Mouse (Mus musculus): ENCODE data around the gene Psen2.

The Psen2 gene

GRCm38 (mm10) chr1:180199715-180200050 lies 63.6 kb downstream of the Psen2 start:
- DNase-seq (ENCODE audit: low spot score in 2 of 2) = no peak

- DNase-seq (ENCODE audit: low spot score in 2 of 2) = no peak
Measured at GRCm38 (mm10) chr1:180198959-180199714, 64.1 kb downstream of the Psen2 start, which contains the start of gene Coq8a. Coq8a (minus strand) TSS chr1:180199602.

- peak in 1 of 2 experiments; percentile 60 for DNase-seq (ENCODE audit: low spot score in 2 of 2)
Measured at GRCm38 (mm10) chr1:180197956-180198355, 65.3 kb downstream of the Psen2 start.

GRCm38 (mm10) chr1:180196508-180196907 lies 66.7 kb downstream of the Psen2 start:
- no peak for DNase-seq (ENCODE audit: low spot score in 2 of 2)

- peak; percentile 97 to 98 for DNase-seq (ENCODE audit: low spot score in 2 of 2)
Measured at GRCm38 (mm10) chr1:180195703-180196381, 67.4 kb downstream of the Psen2 start.

- DNase-seq (ENCODE audit: low spot score in 2 of 2) = peak in 1 of 2 experiments; percentile 37
Measured at GRCm38 (mm10) chr1:180194781-180195471, 68.3 kb downstream of the Psen2 start.

- no peak for DNase-seq (ENCODE audit: low spot score in 2 of 2)
Measured at GRCm38 (mm10) chr1:180194048-180194447, 69.2 kb downstream of the Psen2 start.

- no peak for DNase-seq (ENCODE audit: low spot score in 2 of 2)
Measured at GRCm38 (mm10) chr1:180193391-180193935, 69.8 kb downstream of the Psen2 start.

GRCm38 (mm10) chr1:180192866-180193265 lies 70.4 kb downstream of the Psen2 start:
- peak in 1 of 2 experiments; percentile 10 for DNase-seq (ENCODE audit: low spot score in 2 of 2)

GRCm38 (mm10) chr1:180191651-180192220 lies 71.5 kb downstream of the Psen2 start:
- peak in 1 of 2 experiments; percentile 12 for DNase-seq (ENCODE audit: low spot score in 2 of 2)

- no peak for DNase-seq (ENCODE audit: low spot score in 2 of 2)
Measured at GRCm38 (mm10) chr1:180191112-180191511, 72.1 kb downstream of the Psen2 start.

- no peak for DNase-seq (ENCODE audit: low spot score in 2 of 2)
Measured at GRCm38 (mm10) chr1:180188951-180189350, 74.3 kb downstream of the Psen2 start.

- no peak for DNase-seq (ENCODE audit: low spot score in 2 of 2)
Measured at GRCm38 (mm10) chr1:180186371-180186770, 76.9 kb downstream of the Psen2 start.

- no peak for DNase-seq (ENCODE audit: low spot score in 2 of 2)
Measured at GRCm38 (mm10) chr1:180185877-180186276, 77.4 kb downstream of the Psen2 start.

GRCm38 (mm10) chr1:180184768-180185167 lies 78.5 kb downstream of the Psen2 start:
- DNase-seq (ENCODE audit: low spot score in 2 of 2) = no peak

GRCm38 (mm10) chr1:180183525-180184159 lies 79.6 kb downstream of the Psen2 start:
- no peak for DNase-seq (ENCODE audit: low spot score in 2 of 2)

GRCm38 (mm10) chr1:180182731-180183130 lies 80.5 kb downstream of the Psen2 start:
- DNase-seq (ENCODE audit: low spot score in 2 of 2) = no peak

GRCm38 (mm10) chr1:180181966-180182319 lies 81.3 kb downstream of the Psen2 start:
- no peak for DNase-seq (ENCODE audit: low spot score in 2 of 2)

GRCm38 (mm10) chr1:180181304-180181965 lies 81.8 kb downstream of the Psen2 start:
- DNase-seq (ENCODE audit: low spot score in 2 of 2) = no peak

GRCm38 (mm10) chr1:180179840-180180239 lies 83.4 kb downstream of the Psen2 start:
- DNase-seq (ENCODE audit: low spot score in 2 of 2) = no peak

- no peak for DNase-seq (ENCODE audit: low spot score in 2 of 2)
Measured at GRCm38 (mm10) chr1:180179100-180179499, 84.1 kb downstream of the Psen2 start.
